Mouse (Mus musculus) small intestine, adult 2 months (tissue): Measurements from ENCODE around the gene Lmx1b.

ENCODE experiments used
- CTCF ChIP-seq: fragments of 200-500 bp; IDR thresholded peaks from 2 replicates; pipeline ENCODE4 v1.5.1; 2012; ENCODE audit warnings: low read depth, mild to moderate bottlenecking, control low read depth, inconsistent platforms, low read length, moderate library complexity, mixed read lengths; ENCODE audit not compliant: insufficient replicate concordance, insufficient read length; ENCODE audit errors: extremely low read depth
- POLR2A ChIP-seq: fragments of 200-500 bp; IDR thresholded peaks from 2 replicates; pipeline ENCODE4 v1.6.1; 2012; ENCODE audit warnings: low read depth, mild to moderate bottlenecking, control low read depth, inconsistent platforms, low read length, moderate library complexity

- TF ChIP-seq POLR2A (no peak), CTCF (no peak)
These were observed 95.3 kb downstream of the Lmx1b start for GRCm38 (mm10) chr2:33544781-33545566.
